Mouse (Mus musculus): ENCODE data around the gene Olfr826. TPM values are rescaled to one million over a fixed set of nuclear protein-coding genes. Genes with fewer than 3 reads are reported as not detected.
"Not testable (repeated sequence)": the region's sequence is repeated elsewhere in the genome, so short reads cannot be mapped to it uniquely, and the experiment has no call there.

Gene Olfr826
- not detected for total RNA-seq (2022)

GRCm38 (mm10) chr10:130184086-130184485 lies at the start of gene Olfr826:
Olfr826 (minus strand) TSS chr10:130184186.
- DNase-seq (ENCODE audit: low spot score in 2 of 2), result no peak

GRCm38 (mm10) chr10:130232117-130232516 lies 48.1 kb upstream of the Olfr826 start:
- DNase-seq (ENCODE audit: low spot score in 2 of 2), result no peak

DNA sequence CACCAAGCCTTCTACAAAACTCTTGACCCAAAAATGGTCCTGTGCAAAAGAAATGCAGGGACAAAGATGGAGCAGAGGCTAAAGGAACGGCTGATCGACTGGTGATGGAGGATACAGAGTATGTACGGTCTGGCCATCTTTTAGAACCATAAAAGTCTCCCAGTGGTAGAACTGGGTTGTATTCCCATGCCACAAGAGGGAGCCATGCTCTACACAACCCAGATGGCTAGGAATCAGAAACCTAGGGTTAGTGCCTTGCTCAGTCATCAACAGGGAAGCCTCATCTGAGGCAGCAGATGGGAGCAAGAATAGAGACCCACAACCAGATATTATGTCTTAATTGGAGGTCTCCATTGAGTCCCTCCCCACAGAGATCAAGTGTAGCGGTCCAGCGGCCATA lies 45.6 kb upstream of the Olfr826 start:
- no peak for DNase-seq (ENCODE audit: low spot score in 2 of 2)

GRCm38 (mm10) chr10:130228246-130228645 lies 44.3 kb upstream of the Olfr826 start:
- DNase-seq (ENCODE audit: low spot score in 2 of 2), result no peak

GRCm38 (mm10) chr10:130225034-130225433 lies 41.0 kb upstream of the Olfr826 start:
- DNase-seq (ENCODE audit: low spot score in 2 of 2), result no peak

DNA sequence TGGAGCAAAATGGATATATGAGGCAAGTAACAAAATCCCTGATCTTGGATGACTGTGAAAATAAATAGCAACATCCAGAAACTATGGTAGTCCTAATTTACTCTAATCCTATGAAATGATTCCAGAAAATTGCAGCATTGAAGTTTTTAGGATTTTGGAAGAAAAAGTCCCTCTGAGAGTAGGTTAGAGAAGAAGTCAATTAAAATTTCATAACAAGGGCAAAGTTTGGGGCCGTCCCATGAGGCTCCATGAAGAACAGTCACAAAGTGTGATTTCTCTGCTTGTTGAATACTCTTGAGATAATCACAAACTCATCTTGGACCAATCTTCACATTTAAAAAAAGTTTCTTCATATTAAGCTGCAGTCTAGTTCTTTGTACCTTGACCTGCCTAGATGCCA lies 30.3 kb upstream of the Olfr826 start, which contains the start of gene Olfr827:
TSS of gene Olfr827 (minus strand) at position 101 of the 400 bp plus-strand sequence.
- DNase-seq (ENCODE audit: low spot score in 2 of 2), result no peak

DNA sequence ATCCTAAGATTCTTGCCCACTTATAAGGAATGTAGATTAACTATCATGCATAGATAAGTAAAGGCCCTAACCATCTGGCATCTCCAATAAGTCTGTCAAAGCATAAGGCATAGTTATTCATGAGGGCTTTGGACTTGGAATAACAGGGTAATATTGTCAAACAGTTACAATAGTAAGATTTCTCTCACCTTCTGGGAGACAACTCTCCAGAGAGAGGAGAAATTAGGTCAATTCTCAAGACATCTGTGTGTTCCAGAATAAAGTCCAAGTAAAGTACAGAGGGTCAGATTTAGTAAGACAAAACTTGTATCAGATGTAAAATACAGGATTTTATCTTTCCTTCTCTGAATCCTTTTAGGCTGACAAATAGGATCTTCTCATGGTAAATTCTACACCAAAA lies 17.3 kb downstream of the Olfr826 start, which contains the start of gene Olfr825:
TSS of gene Olfr825 (minus strand) at position 101 of the 400 bp plus-strand sequence.
- no peak for DNase-seq (ENCODE audit: low spot score in 2 of 2)

DNA sequence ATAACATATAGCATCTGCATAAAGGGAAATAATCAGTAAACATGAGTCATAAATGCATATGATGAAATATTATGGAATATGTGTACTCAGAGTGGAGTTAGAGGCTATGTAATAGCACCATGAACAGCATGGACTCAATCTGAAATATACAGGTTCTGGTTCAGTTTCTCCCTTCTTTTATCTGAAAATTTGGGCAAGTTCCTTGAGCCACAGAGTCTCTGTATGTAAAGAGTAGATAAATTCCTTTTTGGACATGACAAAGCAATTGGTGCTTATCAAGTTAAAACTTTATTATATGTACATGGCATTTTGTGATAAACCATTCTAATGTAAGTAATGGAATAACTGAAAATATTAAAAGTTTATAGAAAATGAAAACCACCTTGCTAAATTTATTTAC lies 18.8 kb downstream of the Olfr826 start:
- DNase-seq (ENCODE audit: low spot score in 2 of 2), result no peak

DNA sequence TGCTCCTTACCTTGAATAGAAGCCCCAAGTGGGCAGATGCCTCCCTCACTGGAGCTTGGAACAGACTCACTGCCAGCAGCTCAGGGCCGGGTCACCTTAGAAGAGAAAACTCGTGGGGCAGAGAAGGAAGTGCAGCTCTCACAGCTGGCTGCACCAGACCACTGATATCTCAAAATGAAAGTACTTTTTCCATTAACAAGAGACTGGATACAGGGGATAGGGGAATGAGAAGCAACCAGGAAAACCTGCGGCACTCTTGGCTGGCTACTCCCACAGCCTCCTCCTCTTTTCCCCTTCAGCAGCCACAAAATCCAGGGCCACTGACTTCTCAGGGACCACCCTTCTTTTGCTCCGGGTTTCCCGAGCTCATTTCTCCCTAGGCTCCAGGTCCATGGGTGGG lies 39.9 kb downstream of the Olfr826 start:
- DNase-seq (ENCODE audit: low spot score in 2 of 2), result no peak

- not testable (repeated sequence) for DNase-seq (ENCODE audit: low spot score in 2 of 2)
Observed at GRCm38 (mm10) chr10:130142481-130142880, 41.5 kb downstream of the Olfr826 start.

- DNase-seq (ENCODE audit: low spot score in 2 of 2), result no peak
Observed at GRCm38 (mm10) chr10:130134811-130135210, 49.2 kb downstream of the Olfr826 start.

DNA sequence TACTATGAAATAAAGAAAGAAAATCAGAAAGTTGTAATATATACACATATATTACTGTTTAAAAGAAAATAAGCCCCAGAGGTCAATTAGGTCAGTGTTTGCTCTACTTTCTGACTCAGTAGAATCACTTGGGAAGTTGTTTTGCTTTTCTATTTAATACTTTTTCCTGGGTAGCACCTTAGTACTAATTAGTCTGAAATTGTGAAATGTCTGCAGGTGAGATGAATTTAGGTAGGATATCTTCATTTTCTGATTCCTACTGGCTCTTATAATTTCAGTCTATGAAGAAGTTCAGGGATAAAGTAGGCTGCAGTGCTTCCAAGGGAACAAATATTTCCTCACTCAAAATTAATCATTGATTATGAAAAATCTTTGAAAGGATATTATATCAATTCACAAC lies 54.1 kb downstream of the Olfr826 start, which contains the start of gene Olfr824:
TSS of gene Olfr824 (minus strand) at position 101 of the 400 bp plus-strand sequence.
- DNase-seq (ENCODE audit: low spot score in 2 of 2), result not testable (repeated sequence)

Other genes starting within 250 kb of the Olfr826 start
- not detected for gene Olfr818, start 235.1 kb downstream of the Olfr826 start, total RNA-seq (2022)
- not detected for gene Olfr819, start 216.9 kb downstream of the Olfr826 start, total RNA-seq (2022)
- not detected for gene Olfr247, start 208.0 kb downstream of the Olfr826 start, total RNA-seq (2022)
- gene Gm10310, start 199.1 kb downstream of the Olfr826 start, total RNA-seq (2022), result not detected
- not detected for gene Olfr820, start 171.6 kb downstream of the Olfr826 start, total RNA-seq (2022)
- not detected for gene Olfr821, start 153.8 kb downstream of the Olfr826 start, total RNA-seq (2022)
- gene Olfr822, start 113.0 kb downstream of the Olfr826 start, total RNA-seq (2022), result not detected
- gene Olfr823, start 68.8 kb downstream of the Olfr826 start, total RNA-seq (2022), result not detected
- gene Olfr824, start 54.2 kb downstream of the Olfr826 start, total RNA-seq (2022), result not detected
- gene Olfr825, start 17.4 kb downstream of the Olfr826 start, total RNA-seq (2022), result not detected
- gene Olfr827, start 30.2 kb upstream of the Olfr826 start, total RNA-seq (2022), result not detected
- not detected for gene Neurod4, start 96.1 kb upstream of the Olfr826 start, total RNA-seq (2022)
- gene Tespa1, start 138.7 kb upstream of the Olfr826 start, total RNA-seq (2022), result under 1 TPM; 0.19 to 0.27 (median 0.24) TPM
- not detected for gene Vmn2r84, start 210.1 kb upstream of the Olfr826 start, total RNA-seq (2022)
- gene Vmn2r85, start 245.5 kb upstream of the Olfr826 start, total RNA-seq (2022), result not detected